Mouse (Mus musculus) ES-E14 (cell line): ENCODE measurements around the gene Acot13. TPM values are rescaled to one million over a fixed set of nuclear protein-coding genes. Genes with fewer than 3 reads are reported as not detected.

Source experiments
- DNase-seq: peaks from one replicate; pipeline ENCODE4 v3.0.0-alpha.2; 2013; ENCODE audit warnings: low read depth, low spot score
- H3K27ac ChIP-seq: 2 replicates; pipeline ENCODE4 v1.5.1; 2012; ENCODE audit warnings: low read depth, mild to moderate bottlenecking, low read length, moderate library complexity, mixed read lengths; ENCODE audit not compliant: poor library complexity, insufficient read depth, severe bottlenecking
- H3K36me3 ChIP-seq: 2 replicates; pipeline ENCODE4 v1.6.1; 2012; ENCODE audit warnings: mild to moderate bottlenecking, low read length, moderate library complexity, mixed read lengths; ENCODE audit not compliant: control insufficient read depth, poor library complexity, insufficient read depth, severe bottlenecking
- H3K4me1 ChIP-seq, 2 experiments: fragments of 150-350 bp in 1 of 2; sonication (generic) in 1 of 2; 2 replicates each; pipeline ENCODE4 v1.6.1; 2012; ENCODE audit warnings: low read length in 2 of 2, mild to moderate bottlenecking in 1 of 2, mixed read lengths in 1 of 2; ENCODE audit not compliant: control insufficient read depth in 2 of 2, insufficient read depth in 2 of 2, poor library complexity in 1 of 2
- H3K4me3 ChIP-seq, 2 experiments: fragments of 150-350 bp in 1 of 2; sonication (generic) in 1 of 2; 2 replicates each; pipeline ENCODE4 v1.5.1; 2012; ENCODE audit warnings: low read length in 2 of 2, low read depth in 1 of 2, mild to moderate bottlenecking in 1 of 2, mixed read lengths in 1 of 2; ENCODE audit not compliant: insufficient read depth in 1 of 2, poor library complexity in 1 of 2, severe bottlenecking in 1 of 2
- H3K9ac ChIP-seq: 2 replicates; pipeline ENCODE4 v1.6.1; 2012; ENCODE audit warnings: low read depth, mild to moderate bottlenecking, low read length, mixed read lengths; ENCODE audit not compliant: poor library complexity, insufficient read depth, severe bottlenecking
- H3K9me3 ChIP-seq: fragments of 150-350 bp; sonication (generic); 2 replicates; pipeline ENCODE4 v1.6.1; 2012; ENCODE audit warnings: low read depth, mild to moderate bottlenecking, low read length; ENCODE audit not compliant: control insufficient read depth, insufficient read depth
- CHD2 ChIP-seq: IDR thresholded peaks from 2 replicates; pipeline ENCODE4 v1.6.1; 2014; ENCODE audit warnings: mild to moderate bottlenecking, low read depth, low read length, inconsistent platforms
- HCFC1 ChIP-seq: IDR thresholded peaks from 2 replicates; pipeline ENCODE4 v1.6.1; 2012; ENCODE audit warnings: low read length, inconsistent platforms, borderline replicate concordance; ENCODE audit not compliant: insufficient read depth
- MAFK ChIP-seq: IDR thresholded peaks from 2 replicates; pipeline ENCODE4 v1.6.1; 2014; ENCODE audit warnings: mild to moderate bottlenecking, low read depth, low read length, inconsistent platforms; ENCODE audit not compliant: insufficient read depth
- ZC3H11A ChIP-seq: IDR thresholded peaks from 2 replicates; pipeline ENCODE4 v1.6.1; 2012; ENCODE audit warnings: low read depth, mild to moderate bottlenecking, inconsistent platforms, low read length, borderline replicate concordance
- ZNF384 ChIP-seq: IDR thresholded peaks from 2 replicates; pipeline ENCODE4 v1.6.1; 2012; ENCODE audit warnings: low read depth, low read length, inconsistent platforms
- in situ Hi-C, 2 experiments: fragments of 600-800 bp; cut with MboI; formaldehyde crosslinking; loops; one replicate each; pipeline ENCODE4 v1.15.1; 2025; ENCODE audit warnings: low sequenced_read_pairs in 2 of 2, inconsistent platforms in 1 of 2; ENCODE audit not compliant: unreplicated experiment in 2 of 2
- total RNA-seq: library from RNA; depleted of rRNA; stranded (reverse); fragments of 300-350 nt; gene quantifications from 2 replicates; pipeline ENCODE4 v1.2.3, GENCODE M21; 2012

Gene Acot13
- total RNA-seq, 1 experiment, result 18.3 TPM

GRCm38 (mm10) chr13:24799925-24800673, 31.2 kb downstream of the Acot13 start:
- Histone ChIP-seq H3K9me3 (no peaks in the 10 kb centered on the region), H3K9ac (peak overlapping the region; percentile 64)
- in situ Hi-C loops, result no loop called here

GRCm38 (mm10) chr13:24799378-24799777, 32.0 kb downstream of the Acot13 start:
- Histone ChIP-seq H3K9me3 (no peaks in the 10 kb centered on the region), H3K4me1 (peaks cover 4 to 6% of the 10 kb centered on the region in 2 experiments; a peak in 3 of 4 replicates), H3K9ac (no peak overlapping the region), H3K4me3 (no peak overlapping the region), H3K36me3 (no peaks in the 10 kb centered on the region), H3K27ac (no peak overlapping the region)
- in situ Hi-C loops, result no loop called here
- TF ChIP-seq CHD2, result no peak
- TF ChIP-seq HCFC1, result no peak
- no peak for TF ChIP-seq MAFK
- no peak for TF ChIP-seq ZNF384
- TF ChIP-seq ZC3H11A, result no peak
- DNase-seq, result no peak

More at GRCm38 (mm10) chr13:24799925-24800673, 31.2 kb downstream of the Acot13 start:
- Histone ChIP-seq H3K4me3 (peak overlapping the region; percentile 53 to 68), H3K4me1 (peaks cover 4 to 8% of the 10 kb centered on the region in 2 experiments; a peak in 3 of 4 replicates), H3K27ac (0 out of 2 replicates have a peak overlapping the region, but pooled peaks have one; percentile 15), H3K36me3 (peaks cover 2% of the 10 kb centered on the region; the same call in 1 of the 2 replicates)
- no peak for DNase-seq
- TF ChIP-seq CHD2, result peak; percentile 82
- TF ChIP-seq ZNF384, result no peak
- no peak for TF ChIP-seq ZC3H11A
- TF ChIP-seq MAFK, result 0 out of 2 replicates have a peak, but pooled peaks have one; percentile 19
- 0 out of 2 replicates have a peak, but pooled peaks have one; percentile 11 for TF ChIP-seq HCFC1

DNA sequence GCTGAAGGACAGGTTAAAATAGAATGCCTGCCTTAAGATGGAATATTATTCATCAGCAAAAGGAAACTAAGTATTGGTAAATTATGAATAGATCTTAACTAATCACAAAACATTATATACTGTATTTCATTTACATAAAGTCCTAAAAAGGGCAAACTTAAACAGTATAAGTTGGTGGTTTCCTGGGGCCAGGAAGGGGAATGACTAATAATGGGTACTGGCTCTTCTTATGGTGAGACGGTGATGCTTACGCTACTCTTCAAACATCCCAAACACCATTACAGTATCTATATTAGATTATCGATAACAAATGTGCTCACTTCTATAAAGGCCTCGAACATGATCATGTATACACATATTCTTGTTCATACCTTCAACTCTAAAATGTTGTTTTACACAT, 32.7 kb downstream of the Acot13 start:
- H3K36me3 ChIP-seq, result no peaks in the 10 kb centered on the region
- H3K4me3 ChIP-seq, result no peak overlapping the region
- DNase-seq, result no peak
- in situ Hi-C loops, result no loop called here
- H3K9ac ChIP-seq, result no peak overlapping the region
- no peak for TF ChIP-seq MAFK
- TF ChIP-seq HCFC1, result no peak
- no peak for TF ChIP-seq CHD2
- no peak for TF ChIP-seq ZNF384
- no peak for TF ChIP-seq ZC3H11A
- peaks cover 4 to 6% of the 10 kb centered on the region in 2 experiments; a peak in 3 of 4 replicates for H3K4me1 ChIP-seq
- no peak overlapping the region for H3K27ac ChIP-seq
- no peaks in the 10 kb centered on the region for H3K9me3 ChIP-seq

- no peak overlapping the region for H3K27ac ChIP-seq
- no peaks in the 10 kb centered on the region for H3K9me3 ChIP-seq
- H3K9ac ChIP-seq, result no peak overlapping the region
- no peaks in the 10 kb centered on the region for H3K4me1 ChIP-seq
- TF ChIP-seq MAFK (no peak), ZC3H11A (no peak), HCFC1 (no peak), CHD2 (no peak), ZNF384 (no peak)
- no peak overlapping the region for H3K4me3 ChIP-seq
- H3K36me3 ChIP-seq, result no peaks in the 10 kb centered on the region
- in situ Hi-C loops, result no loop called here
- DNase-seq, result no peak
Measured at GRCm38 (mm10) chr13:24792411-24793045, 38.8 kb downstream of the Acot13 start.
